Mouse (Mus musculus) testis, postnatal 14 days (tissue): ENCODE measurements at regions not wholly inside any gene's neighbourhood (a gene's known extent, or its start where the extent isn't known, plus 50 kb on each side); places are given as distances from the start of the nearest gene placed in this dataset.
"Not testable (repeated sequence)": the region's sequence is repeated elsewhere in the genome, so short reads cannot be mapped to it uniquely, and the experiment has no call there.

ENCODE experiments used
- DNase-seq: peaks from one replicate; pipeline ENCODE4 v3.0.0; 2021; ENCODE audit warnings: low spot score

DNA sequence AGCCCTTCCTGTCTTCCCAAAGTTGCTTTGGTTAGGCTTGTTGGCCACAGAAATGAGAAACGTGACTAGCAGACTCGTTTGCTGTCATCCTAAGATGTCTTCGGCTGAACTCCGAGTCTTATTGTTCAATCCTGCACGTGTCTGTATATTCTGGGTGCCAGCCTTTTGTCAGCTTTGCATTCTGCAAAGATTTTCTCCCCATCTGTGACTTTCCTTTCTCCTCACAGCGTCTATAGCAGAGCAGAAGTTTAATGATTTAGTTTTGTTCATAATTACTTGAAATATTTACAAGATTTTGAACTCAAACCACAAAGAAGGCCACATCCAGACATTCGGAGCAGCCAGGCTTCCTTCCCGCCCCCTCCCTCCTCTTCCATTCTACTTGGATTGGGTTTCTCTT is 152.5 kb downstream of the Kif26a start:
- no peak for DNase-seq

DNA sequence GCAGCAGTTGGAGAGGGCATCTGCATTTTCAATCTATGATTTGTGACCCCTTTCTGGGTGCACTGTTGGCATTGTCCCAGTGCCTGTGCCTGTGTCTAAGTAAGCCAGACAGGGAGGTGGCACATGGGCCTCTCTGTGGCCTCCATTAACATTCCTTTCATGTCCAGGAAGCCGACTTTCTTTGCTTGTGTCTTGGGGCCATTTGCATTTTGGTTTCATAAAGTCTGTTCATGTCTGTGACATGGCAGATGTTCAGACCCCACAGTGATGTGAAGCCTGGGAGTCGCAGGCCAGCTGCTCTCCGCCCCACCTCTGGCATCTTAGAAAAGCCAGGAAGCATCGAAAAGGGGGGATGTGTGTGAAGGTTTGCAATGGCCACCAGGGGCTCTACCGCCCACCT is 153.1 kb downstream of the Kif26a start:
- DNase-seq = no peak

DNA sequence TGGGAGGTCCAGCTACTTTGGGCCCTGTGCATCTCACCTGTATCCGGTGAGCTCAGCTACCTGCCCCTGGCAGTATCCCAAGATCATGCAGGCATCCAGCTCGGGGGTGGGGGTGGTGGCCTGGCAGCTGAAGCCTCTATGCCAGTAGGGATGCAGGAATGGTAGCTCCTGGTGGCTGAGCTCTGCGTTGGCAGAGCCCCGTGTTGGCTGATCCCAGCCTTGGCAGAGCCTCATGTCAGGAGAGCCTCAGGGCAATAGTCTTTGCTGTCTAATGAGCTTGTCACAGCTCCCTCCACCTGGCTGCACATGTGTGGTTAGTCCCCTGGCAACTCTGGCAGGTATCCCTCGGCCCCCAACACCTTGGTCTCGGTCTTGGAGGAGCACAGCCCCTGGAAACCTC is 153.6 kb downstream of the Kif26a start:
- no peak for DNase-seq

DNA sequence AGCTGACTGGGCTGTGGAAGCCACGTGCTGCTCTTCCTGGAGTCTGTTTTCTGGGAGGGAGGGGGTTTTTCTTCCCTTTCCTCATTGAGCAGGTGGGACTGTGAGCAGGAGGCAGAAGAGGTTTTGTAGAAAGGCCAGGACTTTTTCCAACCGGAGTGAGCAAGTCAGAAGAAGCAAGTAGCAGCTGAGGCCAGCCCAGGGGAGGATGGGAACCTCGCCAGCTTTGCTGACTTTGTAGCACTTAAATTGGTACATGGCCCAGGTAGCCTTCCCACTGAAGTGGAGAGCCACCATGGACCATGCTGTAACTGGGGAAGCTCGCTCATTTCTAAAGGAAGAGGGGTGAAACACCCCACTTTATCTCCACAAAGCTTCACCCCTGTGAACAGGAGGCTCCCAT is 154.1 kb downstream of the Kif26a start:
- no peak for DNase-seq

DNA sequence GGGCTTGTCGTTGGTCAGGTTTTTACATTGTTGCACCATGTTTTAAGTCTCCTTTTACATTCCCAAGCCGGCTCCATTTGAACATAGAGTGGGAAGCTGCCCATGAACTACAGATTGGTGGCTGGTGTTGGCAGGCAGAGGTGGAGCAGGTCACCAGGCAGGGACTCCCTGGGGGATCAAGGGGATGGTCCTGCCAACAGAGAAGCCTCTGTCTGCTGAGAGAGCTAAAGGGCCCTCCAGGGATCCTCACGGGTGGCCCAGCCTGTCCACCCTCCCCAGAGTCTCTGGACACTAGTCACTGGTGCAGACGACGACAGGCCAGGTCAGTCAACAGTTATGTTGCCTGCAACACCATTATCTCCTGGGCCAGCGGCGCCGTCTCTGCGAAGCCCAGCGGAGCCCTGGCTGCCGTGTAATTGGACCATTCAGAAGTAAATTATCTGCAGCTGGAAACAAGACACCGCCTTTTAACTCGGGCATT is 155.4 kb downstream of the Kif26a start:
- DNase-seq = no peak

DNA sequence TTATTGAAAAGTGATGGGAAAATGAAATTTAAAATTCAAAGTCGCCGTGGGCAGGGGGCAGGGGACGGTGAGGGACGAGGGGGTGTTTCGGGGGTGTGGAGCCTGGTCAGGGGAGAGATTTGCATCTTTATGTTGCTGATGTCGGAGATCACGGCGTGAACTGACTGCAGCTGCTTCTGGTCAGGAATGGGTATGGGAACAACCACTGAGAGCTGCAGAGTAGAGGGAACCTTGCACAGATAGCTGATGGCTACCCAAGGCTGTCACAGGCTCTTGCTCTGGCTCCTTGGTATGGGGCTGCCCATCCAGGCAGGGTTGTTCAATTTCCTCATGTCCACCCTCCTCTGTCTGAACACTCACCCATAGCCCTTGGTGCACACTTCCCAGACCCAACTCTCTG is 155.9 kb downstream of the Kif26a start:
- DNase-seq = no peak

DNA sequence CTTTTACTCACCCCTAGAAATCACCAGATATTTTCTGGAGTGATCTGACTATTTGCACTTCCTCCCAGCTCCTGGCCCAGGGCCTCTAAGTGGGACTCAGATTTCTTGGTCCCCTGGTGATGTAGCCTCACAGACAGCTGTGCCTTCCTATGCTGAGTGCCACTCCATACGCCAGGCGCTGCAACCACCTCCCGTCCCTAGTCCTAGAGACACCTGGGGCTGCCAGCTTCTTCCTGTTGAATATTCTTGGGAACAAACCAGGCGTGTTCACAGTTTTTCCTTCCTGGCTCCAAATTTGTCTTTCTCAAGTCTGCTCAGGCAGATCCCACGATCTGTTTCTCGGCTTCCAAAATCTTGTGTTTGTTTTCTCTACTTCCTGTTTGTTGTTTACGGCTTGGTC is 160.2 kb downstream of the Kif26a start:
- DNase-seq = no peak

DNA sequence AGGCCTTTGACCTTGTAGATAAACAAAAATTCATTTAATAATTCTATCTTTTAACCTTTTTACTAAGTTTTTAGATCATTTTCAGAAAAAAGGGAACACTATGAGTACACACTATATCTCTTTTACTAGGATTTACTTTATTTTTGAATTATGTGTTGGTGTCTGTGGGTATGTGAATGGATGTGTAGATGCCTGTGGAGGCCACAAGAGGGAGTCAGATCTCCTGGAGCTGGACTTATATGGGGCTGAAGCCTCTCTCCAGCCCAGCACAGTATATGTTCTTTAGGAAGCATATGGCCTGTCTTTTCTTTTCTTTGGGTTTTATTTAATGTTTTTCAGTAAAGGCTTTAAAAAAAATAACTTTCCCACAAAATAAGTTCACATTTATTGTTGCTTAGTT is 162.0 kb downstream of the Kif26a start:
- no peak for DNase-seq

DNA sequence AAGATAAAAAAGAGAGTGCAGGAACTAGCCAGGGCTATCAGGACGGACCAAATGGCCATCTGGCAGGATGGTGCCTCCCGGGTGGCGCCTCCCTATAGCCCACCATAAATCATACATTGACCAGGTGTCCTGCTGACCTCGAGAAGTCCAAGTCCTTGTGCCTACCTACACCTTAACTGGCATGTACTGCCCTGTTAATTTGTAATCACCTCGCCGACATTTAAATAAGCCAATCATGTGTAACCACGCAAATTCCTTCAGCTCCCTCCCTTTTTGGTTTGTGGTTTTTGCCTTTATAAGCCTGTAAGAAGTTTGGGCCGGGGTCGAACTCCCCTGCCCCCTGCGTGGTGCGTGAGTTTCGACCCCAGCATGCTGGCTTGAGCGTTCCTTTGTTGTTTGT is 163.1 kb downstream of the Kif26a start:
- DNase-seq = not testable (repeated sequence)

DNA sequence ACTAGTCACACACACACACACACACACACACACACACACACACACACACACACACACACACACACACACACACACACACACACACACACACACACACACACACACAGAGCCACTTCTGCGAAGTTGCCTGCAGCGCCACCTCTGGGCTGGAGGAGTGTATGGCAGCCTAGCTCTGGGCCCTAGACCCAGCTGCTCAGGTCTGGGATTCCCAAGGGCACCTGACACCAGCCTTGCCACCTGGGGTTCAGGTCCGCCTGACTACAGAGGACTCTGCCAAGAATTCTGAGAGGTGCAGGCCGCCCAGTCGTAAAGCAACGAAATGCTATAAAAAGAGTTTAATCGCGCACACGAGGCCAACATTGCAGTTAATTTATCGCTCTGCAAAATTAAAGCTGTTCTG is 163.8 kb downstream of the Kif26a start:
- peak; percentile 30 for DNase-seq

DNA sequence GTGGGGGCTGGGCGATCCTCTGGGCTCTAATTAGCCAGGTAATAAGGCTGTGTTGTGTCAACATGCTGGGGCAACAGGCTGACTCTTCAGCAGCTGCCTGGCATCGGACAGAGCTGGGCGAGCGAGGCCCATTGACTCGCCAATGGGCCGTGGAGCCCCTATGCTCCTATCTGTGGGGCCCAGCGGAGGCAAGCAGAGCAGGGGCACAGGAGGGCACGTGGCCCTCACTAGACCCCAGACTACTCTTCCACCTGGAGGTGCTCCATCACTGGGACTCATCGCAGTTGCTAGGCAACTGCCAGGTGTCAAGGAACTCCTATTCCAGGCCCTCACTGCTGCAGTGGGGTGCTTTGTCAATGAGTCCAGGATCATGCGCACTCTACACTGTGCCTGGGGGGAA is 164.7 kb downstream of the Kif26a start:
- DNase-seq = no peak

DNA sequence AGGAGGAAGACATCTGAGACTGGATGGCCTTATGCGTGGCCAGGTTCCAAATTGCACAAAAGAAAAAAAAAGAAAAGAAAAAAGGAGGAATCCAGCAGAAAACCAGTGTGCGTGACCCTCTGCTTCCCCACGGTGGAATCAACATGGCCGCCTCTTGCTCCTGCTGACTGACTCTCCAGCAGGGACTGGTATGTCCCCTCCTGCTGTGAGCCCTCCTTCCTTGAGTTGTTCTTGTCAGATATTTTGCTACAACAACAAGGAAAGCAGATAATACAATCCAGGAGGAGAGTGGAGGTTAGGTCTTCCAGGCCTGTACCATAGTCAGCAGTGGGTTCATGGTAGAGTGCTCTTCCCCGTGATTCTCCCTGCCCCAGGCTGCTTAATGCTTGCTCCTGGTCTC is 168.8 kb downstream of the Kif26a start:
- no peak for DNase-seq

DNA sequence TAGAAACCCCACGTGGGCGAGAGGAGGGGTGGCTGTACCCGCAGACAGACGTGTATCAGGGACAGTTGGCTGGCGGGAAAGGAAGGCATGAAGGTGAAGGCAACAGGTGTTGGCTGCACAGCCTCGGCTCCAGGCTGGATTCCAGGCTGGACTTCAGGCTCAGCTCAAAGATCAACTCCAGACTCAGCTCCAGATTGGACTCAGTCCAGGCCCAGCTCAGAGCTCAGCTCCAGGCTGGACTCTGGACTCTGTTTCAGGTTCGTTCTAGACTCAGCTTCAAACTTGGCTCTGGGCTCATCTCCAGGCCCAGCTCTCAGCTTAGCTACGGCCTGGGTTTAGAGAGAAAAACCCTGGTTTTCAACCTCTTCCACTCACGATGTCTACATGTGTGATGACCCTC is 171.2 kb downstream of the Kif26a start:
- no peak for DNase-seq

DNA sequence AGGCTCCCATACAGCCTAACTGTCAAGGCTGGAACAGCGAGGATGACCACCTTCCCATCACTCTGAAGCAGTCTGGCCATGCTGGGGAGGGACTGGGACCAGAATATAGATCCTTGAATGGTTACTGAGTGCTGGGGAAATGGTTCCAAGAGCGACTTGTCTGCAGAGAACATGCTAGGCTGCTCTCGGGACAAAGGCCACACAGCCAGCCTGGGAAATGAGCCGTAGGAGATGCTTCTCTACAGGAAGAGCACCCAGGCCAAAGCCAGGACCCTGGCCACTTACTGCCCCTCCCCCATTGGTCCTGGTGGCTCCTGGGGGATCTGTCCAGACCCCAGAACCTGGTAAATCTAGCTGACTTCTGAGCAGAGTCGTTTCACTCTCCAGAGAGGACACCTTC is 170.8 kb upstream of the A530016L24Rik start:
- DNase-seq = no peak

DNA sequence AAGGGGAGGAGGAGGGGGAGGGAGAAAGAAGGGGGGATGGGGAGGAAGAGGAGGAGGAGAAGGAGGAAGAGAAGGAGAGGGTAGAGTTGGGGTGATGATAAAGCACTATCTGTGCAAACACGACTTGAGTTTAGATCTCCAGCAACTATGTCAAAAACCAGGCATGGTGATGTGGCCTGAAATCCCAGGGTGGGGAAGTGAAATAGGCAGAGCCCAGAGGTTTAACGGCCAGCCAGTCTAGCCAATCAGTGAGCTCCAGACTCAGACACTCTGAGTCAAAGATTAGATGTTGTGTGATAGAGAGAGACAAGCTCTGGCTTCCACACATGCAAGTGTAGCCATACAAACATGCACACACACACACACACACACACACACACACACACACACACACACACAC is 167.1 kb upstream of the A530016L24Rik start:
- DNase-seq = no peak

DNA sequence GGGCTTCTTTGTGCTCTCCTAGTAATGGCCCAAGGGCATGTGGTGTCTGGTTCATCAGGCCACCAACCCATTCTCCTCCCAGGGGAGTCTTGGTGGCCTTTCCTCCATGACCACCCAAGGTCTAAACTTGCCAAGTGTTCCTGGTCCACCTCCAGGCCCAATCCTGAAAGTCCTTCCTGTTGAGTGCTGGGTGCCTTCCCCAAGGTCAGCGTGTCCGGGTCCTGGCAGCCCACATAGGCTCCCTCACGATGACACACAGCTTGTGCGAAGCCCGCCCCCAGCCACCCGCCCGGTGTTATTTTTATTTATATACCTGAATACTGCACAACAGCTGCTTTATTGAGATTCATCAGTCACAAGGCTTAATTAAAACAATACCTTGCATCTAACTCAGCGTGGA is 161.8 kb upstream of the A530016L24Rik start:
- DNase-seq = no peak

DNA sequence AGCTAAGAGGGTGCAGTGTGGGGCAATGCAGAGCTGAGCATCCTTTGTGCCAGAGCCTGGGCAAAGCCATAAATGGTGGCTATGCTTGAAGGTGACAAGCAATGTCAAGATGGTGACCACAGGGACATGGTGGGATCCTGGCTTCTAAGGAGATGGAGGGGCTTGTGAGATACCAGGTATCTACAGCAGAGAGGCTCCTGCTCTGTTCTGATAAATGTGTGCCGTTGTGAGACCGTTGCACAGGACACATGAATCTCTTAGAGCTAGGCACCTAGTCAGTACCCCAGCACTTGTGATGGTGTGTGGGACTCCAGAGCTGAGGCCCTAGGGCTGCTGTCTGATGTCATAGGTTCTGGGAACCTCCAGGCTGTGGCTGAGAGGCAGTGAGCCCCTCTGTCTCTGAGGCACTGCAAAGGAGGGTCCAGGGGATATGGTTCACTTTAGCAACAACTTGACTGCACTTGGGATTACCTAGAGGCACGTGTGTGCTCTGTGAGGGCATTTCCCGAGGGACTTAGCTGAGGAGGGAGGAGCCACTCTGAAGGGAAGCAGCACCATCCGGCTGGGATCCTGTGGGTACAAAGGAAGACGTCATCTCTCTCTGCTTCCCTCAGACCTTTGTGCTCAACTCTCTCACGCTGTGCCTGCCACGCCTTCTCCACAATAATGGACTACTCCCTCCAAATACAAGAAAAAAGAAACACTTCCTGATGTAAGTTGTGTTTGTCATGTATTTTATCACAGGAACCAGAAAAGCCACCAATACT is 160.3 kb upstream of the A530016L24Rik start:
- DNase-seq = no peak

DNA sequence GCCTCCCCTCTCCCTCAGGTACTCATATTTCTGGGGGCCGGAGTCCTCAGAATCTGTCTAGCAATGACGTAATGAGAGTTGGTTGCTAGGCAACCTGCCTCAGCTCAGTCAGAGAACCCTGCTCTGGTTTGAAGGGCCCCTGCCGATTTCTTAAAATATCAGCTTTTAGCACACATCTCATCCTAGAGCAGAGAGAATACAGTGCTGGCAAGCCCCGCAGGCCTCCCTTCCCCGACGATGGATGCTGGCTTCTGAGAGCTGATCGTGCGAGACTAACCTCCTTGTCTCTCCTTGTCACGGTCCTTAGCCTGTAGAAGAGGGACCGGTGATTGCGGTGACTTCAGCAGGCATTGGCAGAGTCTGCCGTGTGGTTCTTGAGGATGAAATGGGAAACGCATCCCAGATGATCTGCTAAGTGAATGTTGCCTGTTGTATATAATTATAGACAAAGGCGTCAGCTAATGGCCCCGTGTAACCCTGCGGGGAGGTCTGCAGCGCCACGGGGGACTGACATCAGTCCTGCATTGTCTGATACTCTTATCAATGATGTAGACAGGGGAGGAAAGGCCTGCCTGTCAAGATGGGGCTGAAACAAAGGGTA is 159.4 kb upstream of the A530016L24Rik start:
- DNase-seq = no peak

DNA sequence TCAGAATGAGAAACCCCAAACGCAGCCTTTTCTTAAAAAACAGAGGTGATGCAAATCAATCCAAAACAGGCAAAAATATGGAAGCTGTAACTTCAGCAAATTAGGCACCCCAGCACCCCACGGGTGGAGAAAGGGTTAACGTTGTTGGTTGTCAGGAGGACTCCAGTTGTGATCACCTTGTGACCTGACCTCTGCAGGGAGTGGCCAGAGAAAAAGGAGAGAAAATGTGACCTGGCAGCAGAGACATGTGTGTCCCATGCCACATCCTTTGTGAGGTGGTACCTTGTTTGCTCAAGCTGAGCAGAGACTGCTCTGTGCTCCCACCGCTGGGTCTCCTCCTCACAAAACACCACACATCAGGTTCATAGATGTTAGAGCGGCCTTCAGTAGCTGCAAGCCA is 158.7 kb upstream of the A530016L24Rik start:
- no peak for DNase-seq

DNA sequence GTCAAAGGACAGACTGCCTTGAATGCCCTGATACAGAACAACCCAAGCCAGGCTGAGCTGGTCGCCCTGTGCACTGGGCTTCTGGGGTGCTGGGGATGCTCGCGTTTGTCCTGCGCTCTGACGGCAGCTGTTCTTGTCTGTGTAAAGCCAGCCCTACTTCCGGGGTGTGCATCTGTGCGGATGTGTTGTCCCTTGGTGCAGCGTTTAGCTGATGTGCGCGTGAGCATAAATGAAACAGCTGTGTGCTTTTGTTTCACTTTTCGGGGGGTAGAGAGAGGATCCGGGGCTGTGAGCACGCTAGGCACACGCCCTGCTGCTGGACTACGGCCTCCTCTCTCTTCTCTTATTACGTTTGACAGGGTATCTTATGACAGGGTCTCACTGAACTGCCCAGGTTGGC is 158.2 kb upstream of the A530016L24Rik start:
- DNase-seq = no peak

DNA sequence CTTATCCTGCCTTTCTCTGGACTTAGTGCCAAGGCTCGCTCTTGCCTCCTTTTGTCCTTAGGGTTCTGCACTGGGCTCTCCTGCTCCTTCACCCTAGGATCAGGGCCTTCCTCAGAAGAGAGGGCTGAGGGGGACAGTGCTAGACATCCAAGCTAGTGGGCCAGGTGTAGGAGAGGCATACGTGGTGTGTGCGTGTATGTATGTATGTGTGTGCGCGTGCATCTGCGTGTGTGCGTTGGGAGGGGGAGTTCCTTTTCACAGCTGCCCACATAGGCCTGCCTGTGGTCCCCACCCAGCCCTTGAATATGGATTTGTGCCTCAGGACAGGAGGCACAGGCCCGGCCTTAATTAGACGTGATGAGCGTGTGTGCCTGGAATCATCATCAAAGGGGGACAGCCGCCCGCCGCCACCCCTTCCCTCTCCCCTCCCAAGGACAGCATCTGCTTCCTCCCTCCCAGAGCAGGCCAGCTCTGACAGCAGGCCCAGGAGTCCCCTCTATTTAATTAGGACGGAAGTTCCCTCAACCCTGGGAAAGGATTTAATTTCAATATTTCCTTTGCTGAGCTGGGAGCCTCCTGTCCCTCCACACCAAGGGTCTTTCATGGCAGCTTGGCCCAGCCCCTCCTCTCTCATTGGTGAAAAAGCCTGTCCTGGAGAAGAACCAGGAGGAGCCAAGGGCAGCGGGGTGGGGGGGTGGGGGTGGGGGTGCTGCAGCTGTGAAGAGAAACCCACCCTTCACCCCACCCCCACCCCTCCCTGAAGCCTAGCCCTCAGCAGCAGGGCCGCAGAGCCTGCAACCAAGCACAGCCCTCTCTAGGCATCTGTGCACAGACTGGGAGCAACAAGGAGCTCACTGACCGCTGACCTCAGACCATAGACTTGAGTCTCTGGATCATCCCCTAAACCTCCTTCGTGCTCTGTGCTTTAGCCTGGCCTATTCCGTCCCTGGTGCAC is 155.8 kb upstream of the A530016L24Rik start:
- no peak for DNase-seq

DNA sequence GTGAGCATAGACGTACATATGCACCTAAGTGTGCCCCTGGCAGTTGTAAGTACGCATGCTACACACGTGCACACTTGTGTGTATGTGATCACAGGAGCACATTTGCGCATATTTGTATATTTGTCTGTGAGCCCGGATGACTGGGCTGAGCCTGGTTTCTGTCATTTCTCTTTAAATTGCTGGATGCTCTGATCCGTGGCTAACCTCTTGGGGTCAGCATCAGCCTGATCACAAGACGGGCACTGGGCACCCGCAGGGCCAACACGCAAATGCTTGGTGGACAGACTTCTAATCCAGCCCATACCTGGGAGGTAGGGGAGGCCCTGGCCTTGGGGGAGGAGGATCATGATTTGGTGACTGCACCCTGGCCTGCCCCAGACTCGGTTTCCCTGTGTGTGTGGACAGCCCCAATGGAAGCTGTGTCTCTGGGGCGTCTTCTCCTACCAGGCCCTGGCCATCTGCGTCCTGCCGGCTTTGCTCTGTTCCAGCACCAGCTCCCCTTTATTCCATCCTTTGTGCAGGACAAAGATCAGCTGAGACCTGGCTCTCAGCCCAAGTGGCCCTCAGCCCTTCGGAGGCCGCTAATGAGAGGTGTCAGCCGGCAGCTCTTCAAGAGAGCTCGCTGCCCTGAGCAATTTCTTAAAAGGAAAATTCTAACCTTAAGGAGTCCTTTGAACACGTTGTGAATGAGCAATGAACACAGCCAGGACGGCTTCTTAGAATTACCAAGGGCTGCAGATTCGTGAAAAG is 155.0 kb upstream of the A530016L24Rik start:
- no peak for DNase-seq
